Mouse (Mus musculus): ENCODE data around the gene Fam13a.

Gene Fam13a

DNA sequence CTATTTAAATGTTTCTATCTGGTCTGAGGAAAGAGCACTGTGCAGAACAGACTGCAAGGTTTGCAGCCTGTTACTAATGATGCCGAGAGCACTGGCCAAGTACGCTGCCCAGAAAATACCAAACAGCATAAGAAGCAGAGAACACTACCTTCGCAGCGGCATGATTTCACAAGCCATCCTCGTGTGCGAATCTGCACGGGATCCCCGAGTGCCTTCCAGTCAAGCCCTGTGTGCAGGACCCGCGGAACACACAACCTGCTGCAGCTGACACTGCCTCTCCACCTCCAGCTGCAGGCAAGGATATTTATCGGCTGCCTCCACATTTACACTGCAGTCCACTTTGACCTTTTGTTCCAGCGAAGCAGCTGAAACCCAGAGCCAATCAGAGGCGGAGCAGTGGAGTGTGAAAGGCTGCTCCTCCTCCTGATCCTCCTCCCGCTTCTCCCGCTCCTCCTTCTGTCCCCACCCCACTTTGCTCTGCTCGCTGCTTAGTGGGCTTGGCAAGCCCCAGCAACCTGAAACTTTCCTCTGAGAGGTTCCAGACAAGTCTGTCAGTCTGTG is at the start of gene Fam13a:
TSS of gene Fam13a (minus strand) at position 386 of the 561 bp plus-strand sequence.
- peak; percentile 91 to 94 for DNase-seq (ENCODE audit: low spot score in 2 of 2)

DNA sequence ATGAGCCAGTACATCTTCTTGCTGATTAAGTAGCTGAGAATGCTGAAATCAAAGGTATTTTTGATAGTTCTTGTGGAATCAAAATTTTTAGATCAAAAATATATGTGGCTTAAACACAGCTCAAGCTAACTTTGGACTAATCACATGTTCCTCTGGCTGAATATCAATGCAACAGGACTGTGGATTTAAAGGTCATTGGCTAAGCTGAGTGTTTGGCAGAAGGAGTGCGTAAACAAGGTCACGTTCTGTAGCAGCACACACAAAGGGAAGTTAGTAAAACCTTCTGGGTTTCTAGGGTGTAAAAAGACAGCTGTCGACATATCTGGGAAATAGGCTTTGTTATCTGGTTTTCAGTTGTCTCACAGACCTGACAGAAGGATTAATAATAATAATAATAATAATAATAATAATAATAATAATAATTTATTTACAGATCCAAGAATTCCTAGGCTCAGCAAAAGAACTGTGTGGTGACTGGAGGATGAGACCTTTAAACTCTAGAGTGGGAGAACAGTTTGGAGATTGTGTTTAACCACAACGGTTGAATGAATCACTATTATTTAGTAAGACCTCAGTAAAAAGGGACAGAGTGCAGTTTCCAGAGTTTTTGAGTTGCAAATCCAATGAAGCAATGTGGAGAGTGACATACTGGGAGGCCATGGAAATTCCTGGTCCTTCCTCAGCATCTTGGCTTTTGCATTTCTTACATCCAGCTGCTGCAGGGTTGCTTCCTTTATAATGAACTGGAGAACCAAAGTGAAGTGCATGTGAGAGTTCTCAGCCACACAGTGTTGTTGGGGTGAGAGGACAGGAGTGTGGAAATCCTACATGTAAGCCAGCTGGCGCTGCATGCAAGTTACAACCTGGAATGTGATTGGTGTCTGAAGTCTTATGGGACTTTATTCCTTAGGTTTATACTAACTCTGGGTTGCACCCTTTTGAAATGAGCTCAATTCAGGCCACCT is 48.0 kb upstream of the Fam13a start:
- DNase-seq (ENCODE audit: low spot score in 2 of 2), result no peak

DNA sequence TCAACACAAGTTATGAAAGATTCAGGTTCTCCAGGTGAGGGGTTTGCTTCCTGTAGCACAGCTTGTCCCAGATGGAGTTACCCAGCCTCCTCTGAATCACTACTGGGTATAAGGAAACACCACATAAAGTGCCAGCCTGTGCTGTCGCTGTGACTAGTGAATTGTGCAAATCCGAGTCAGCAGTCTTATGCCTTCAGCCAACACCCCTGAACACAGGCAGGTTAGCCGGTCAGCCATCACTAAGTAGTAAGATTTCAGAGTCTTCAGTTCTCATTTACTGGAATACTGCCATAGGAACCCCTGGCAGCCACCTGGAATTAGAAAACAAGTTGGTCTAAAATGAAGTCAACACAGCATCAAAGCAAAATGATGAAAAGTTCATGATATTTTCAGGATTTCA is 47.3 kb upstream of the Fam13a start:
- no peak for DNase-seq (ENCODE audit: low spot score in 2 of 2)

GRCm38 (mm10) chr6:59068187-59068586 is 43.8 kb upstream of the Fam13a start:
- peak; percentile 34 to 51 for DNase-seq (ENCODE audit: low spot score in 2 of 2)

GRCm38 (mm10) chr6:59064440-59064839 is 40.1 kb upstream of the Fam13a start:
- DNase-seq (ENCODE audit: low spot score in 2 of 2), result no peak

DNA sequence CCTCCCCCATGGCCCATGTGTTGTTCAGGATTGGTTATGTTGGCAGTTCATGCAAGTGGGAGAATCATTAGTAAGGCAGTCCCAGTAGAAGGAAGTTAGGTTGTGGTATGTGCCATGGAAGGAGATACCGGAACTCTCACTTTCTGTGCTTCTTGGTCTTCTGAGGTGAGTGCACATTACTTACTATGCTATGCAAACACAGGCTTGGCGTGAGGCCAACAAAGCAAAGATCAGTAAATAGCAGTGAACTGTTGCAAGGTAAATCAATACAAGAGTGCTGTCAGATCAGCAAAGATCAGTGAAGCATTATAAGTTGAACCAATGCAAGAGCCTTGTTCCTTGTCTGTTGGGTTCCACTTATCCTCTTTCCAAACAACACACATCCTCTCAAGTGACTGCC is 28.9 kb upstream of the Fam13a start:
- no peak for DNase-seq (ENCODE audit: low spot score in 2 of 2)

DNA sequence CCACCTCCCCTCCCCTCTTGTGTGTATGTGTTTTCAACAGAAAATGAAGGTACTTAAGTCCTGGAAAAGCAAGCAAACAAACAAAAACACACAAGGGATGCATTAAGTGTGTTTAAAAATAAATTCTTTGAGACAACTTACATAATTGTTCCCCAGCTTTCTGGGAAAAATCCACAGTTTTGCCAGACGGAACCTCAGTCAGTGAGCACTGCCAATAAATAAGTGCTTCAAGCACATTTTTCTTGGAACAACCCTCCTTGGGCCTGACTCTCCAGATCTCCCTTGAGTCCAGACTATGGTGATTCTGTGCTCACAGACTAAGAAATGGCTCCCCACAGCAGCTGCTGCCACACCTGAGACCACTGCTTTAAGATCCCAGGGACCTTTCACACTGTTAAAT is 15.4 kb upstream of the Fam13a start:
- DNase-seq (ENCODE audit: low spot score in 2 of 2), result peak; percentile 12 to 26

GRCm38 (mm10) chr6:59032748-59033147 is 8.4 kb upstream of the Fam13a start:
- no peak for DNase-seq (ENCODE audit: low spot score in 2 of 2)

DNA sequence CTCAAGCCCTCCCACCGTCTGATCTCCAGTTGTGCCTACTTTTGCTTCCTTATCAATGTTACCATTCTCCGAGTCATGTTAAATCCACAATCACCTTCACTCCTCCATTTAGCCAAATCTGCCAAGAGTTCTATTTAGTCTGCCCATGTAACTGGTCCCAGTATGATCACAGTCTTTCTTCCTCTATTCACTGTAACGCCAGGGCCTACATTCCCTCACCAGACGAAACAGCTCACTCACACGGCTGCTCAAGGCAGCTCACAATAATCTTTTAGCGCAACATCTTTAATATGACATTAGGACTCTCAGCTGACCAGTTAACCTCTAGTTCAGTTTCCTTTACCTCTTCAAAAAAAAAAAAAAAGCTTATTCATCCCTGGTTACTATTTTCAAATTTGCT is 7.2 kb upstream of the Fam13a start:
- no peak for DNase-seq (ENCODE audit: low spot score in 2 of 2)

GRCm38 (mm10) chr6:59030667-59031066 is 6.3 kb upstream of the Fam13a start:
- DNase-seq (ENCODE audit: low spot score in 2 of 2), result no peak

- DNase-seq (ENCODE audit: low spot score in 2 of 2), result no peak
Observed at GRCm38 (mm10) chr6:59030037-59030436, 5.7 kb upstream of the Fam13a start.

DNA sequence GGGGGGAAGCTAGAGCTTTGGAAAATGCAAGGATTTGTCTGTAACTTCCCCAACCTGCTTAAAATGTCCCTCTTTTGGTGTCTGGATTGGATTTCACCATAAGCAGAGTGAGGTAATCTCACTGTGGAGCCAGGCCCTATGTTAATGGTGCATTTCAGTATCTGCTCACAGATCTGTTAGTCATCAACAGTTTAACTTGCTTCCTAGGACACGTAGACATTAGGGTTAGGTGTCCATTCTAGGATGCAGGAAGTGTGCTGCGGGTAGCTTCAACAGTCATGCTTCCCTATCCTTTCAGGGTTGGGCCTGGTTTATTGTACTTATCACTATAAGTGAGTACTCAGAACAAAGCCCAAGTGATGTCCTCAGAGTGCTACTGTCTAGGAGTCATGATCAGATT is 4.5 kb upstream of the Fam13a start:
- DNase-seq (ENCODE audit: low spot score in 2 of 2), result no peak

DNA sequence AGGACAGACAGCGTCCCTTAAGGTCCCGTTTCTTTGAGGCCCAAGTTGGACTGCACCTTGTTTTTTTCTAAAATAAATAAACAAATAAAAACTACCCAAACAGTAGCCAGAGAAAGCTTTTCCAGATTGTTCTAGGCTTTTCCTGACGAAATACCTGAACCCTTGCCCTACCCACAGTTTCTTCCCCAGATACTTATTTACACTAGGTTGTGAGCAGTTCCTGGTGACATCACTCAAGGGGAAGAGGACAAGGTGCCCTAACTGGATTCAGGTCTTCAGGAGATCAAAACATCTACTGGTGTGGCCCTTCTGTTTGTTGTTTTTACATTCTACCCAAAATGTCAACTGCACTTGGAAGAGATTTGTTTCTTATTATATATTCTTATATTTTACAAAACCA is 457 bp upstream of the Fam13a start:
- no peak for DNase-seq (ENCODE audit: low spot score in 2 of 2)

GRCm38 (mm10) chr6:59023455-59024163 is 740 bp downstream of the Fam13a start:
- DNase-seq (ENCODE audit: low spot score in 2 of 2), result no peak

GRCm38 (mm10) chr6:59022621-59023020 is 1.7 kb downstream of the Fam13a start:
- DNase-seq (ENCODE audit: low spot score in 2 of 2), result no peak

- peak in 1 of 2 experiments; percentile 17 for DNase-seq (ENCODE audit: low spot score in 2 of 2)
Observed at GRCm38 (mm10) chr6:59020346-59020745, 4.0 kb downstream of the Fam13a start.

GRCm38 (mm10) chr6:59019847-59020246 is 4.5 kb downstream of the Fam13a start:
- no peak for DNase-seq (ENCODE audit: low spot score in 2 of 2)

GRCm38 (mm10) chr6:59016336-59016832 is 8.0 kb downstream of the Fam13a start:
- DNase-seq (ENCODE audit: low spot score in 2 of 2), result no peak

GRCm38 (mm10) chr6:59014760-59015159 is 9.6 kb downstream of the Fam13a start:
- no peak for DNase-seq (ENCODE audit: low spot score in 2 of 2)

DNA sequence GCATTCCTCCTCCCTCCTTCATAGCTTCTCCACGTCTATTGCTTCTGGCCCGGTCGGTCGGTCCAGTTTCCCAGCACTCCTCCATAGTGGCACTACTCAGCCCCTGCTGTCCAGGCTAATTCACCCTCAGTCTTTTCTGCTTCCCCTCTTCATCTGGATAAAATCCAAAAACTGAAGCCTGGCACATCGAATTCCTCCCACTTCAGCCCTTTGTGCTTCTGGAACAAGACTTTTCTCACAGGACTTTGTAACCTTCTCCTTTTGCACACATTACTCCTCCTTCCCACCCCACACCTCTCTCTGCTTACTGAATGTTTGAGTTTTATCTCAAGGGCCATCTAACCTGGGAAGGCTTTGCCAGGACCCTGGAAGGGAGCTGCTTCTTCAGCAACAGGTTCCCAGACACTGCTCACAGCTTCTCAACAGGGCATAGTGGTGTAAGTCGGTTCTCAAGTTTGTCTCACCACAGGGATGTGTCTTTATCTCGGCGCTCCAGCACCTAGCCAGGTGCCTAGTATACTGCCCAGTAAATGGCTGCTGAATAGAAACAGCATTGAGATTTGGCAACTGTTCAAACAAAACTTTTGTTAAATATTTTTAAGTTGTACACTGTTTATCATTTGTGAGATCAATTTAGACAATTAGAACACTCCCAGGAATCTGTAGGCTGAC is 10.1 kb downstream of the Fam13a start:
- no peak for DNase-seq (ENCODE audit: low spot score in 2 of 2)

DNA sequence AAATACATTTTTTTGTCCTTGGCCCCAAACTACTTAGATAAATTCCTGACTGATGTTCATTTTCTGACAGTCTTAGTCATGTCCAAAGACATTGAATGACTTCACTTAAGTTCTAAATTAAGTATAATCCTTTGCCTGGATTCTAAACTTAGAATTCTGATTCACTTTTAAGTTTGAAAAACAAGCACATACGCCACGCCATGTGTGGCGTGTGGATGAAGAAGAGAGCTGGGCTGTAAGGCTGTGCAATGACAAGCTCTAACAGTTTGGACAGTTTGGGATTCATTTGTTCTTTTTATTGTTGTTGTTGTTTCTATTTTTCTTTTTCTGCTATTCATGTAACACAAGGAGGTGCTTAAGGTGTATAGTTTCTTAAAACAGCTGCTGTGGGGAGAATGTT is 13.6 kb downstream of the Fam13a start:
- no peak for DNase-seq (ENCODE audit: low spot score in 2 of 2)

- DNase-seq (ENCODE audit: low spot score in 2 of 2), result no peak
Observed at GRCm38 (mm10) chr6:59004630-59005029, 19.7 kb downstream of the Fam13a start.

Data from heart, adult 9 months (tissue).